Mouse (Mus musculus) neural tube, embryonic 15.5 days (tissue): Measurements from ENCODE around the gene Cacnb4. TPM values are rescaled to one million over a fixed set of nuclear protein-coding genes. Genes with fewer than 3 reads are reported as not detected.
A peak's percentile ranks its signal among the peaks of the same experiment; 100 is the strongest.

Experiments used
- ATAC-seq: fragments of 200-750 bp; cut with Nextera tagmentation; 2 replicates; pipeline ENCODE4 v1.8.0; 2017; ENCODE audit warnings: mild to moderate bottlenecking, moderate TSS enrichment, moderate library complexity; ENCODE audit not compliant: low FRiP score
- H3K27ac ChIP-seq: fragments of 300-500 bp; sonication (generic); replicated peaks from 2 replicates; pipeline ENCODE4 v1.5.1; 2015; ENCODE audit warnings: mild to moderate bottlenecking, inconsistent platforms
- H3K27me3 ChIP-seq: fragments of 300-500 bp; sonication (generic); replicated peaks from 2 replicates; pipeline ENCODE4 v1.6.1; 2015; ENCODE audit warnings: inconsistent platforms
- H3K36me3 ChIP-seq: fragments of 300-500 bp; sonication (generic); 2 replicates; pipeline ENCODE4 v1.6.1; 2015; ENCODE audit warnings: inconsistent platforms
- H3K4me1 ChIP-seq: fragments of 300-500 bp; sonication (generic); 2 replicates; pipeline ENCODE4 v1.6.1; 2015; ENCODE audit warnings: inconsistent platforms
- H3K4me2 ChIP-seq: fragments of 300-500 bp; sonication (generic); 2 replicates; pipeline ENCODE4 v1.6.1; 2015; ENCODE audit warnings: inconsistent platforms, mild to moderate bottlenecking, moderate library complexity
- H3K4me3 ChIP-seq: fragments of 300-500 bp; sonication (generic); replicated peaks from 2 replicates; pipeline ENCODE4 v1.5.1; 2015; ENCODE audit warnings: mild to moderate bottlenecking, inconsistent platforms
- H3K9ac ChIP-seq: fragments of 300-500 bp; sonication (generic); replicated peaks from 2 replicates; pipeline ENCODE4 v1.6.1; 2015; ENCODE audit warnings: mild to moderate bottlenecking, inconsistent platforms
- H3K9me3 ChIP-seq: fragments of 300-500 bp; sonication (generic); replicated peaks from 2 replicates; pipeline ENCODE4 v1.6.1; 2016; ENCODE audit warnings: inconsistent platforms
- WGBS: fragments of 180-500 bp; shearing (Covaris S2); methylation state at CpG from one replicate; pipeline ENCODE4 v1.1.7; 2015; ENCODE audit warnings: mixed read lengths; 5-methylcytosine and 5-hydroxymethylcytosine counted together
- polyA plus RNA-seq: library from polyadenylated mRNA; unstranded; fragments of >200 nt; fragmentation: Nextera tagmentation; extraction: Ambion mirVana; gene quantifications from 2 replicates; pipeline ENCODE4 v1.2.1, GENCODE M21; 2015

The Cacnb4 gene
- polyA plus RNA-seq, 1 experiment from 2014 or later: 14.7 TPM

DNA sequence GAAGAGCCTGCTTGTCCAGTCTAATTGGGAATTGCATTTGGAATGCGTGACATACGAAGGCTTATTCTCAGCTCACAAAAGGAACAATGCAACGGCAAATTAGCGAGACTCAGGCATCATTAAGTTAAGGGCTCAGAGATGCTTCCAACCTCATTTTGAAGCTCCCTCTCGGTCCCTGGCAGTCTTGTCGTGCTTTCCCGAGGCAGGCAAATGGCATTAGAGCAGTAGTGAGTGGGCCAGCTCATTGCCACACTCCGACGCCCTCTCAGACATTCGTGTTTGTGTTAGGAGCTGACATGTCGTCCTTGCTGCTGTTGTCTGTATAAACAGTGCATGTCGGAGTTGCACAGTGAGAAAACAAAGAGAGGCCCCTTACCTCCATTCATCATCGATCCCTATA, 164.8 kb downstream of the Cacnb4 start:
- ATAC-seq: peak; percentile 59; the same call in 1 of the 2 replicates
- Histone ChIP-seq H3K27ac (peak overlapping the region; percentile 69), H3K9ac (no peak overlapping the region), H3K4me2 (peak overlapping the region; percentile 31), H3K9me3 (no peaks in the 10 kb centered on the region), H3K4me1 (peaks cover 14% of the 10 kb centered on the region), H3K36me3 (no peaks in the 10 kb centered on the region), H3K27me3 (no peaks in the 10 kb centered on the region), H3K4me3 (no peak overlapping the region)
- 10% methylated on average over 13 of the region's 13 CpGs for WGBS

DNA sequence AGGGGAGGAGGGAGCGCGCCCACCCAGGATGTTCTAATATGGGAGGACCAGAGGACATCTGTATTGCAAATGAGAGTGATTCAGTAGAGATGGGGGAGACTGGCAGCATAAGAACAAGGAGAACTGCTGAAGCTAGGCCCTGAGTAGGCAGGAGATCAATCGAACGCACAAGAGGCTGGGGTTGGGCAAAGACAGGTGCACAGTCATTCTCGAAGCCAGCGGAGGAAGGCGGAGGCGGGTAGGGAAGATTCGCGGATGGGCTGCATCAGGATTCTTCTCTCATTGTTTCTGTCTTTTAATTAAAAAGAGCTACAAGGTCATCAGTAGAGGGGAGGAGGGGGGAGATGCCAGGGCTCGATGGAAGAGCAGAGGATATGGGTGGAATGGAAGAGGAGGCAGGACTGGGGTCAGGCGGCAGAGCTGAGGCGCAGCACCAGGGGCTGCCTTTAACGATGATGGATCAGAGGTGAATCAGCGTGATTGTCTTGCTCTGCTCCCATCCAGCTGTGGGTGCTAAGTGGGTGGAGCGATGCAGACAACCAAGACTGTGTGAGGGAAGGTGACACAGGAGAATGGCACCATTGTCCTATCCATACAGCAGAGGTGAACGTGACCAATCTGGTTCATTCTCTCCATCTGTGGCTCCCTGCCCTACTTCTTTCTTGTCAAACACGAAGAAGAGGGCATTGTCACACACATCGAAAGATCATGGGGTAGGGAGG, 166.7 kb downstream of the Cacnb4 start:
- H3K36me3 ChIP-seq: no peaks in the 10 kb centered on the region
- 0 out of 2 replicates have a peak, but pooled peaks have one; percentile 27 for ATAC-seq
- H3K9me3 ChIP-seq: no peaks in the 10 kb centered on the region
- peaks cover 14% of the 10 kb centered on the region for H3K4me1 ChIP-seq
- H3K4me2 ChIP-seq: no peak overlapping the region
- no peaks in the 10 kb centered on the region for H3K27me3 ChIP-seq
- 73% methylated on average over 19 of the region's 19 CpGs for whole genome bisulfite sequencing
- H3K4me3 ChIP-seq: no peak overlapping the region
- no peak overlapping the region for H3K27ac ChIP-seq
- H3K9ac ChIP-seq: no peak overlapping the region

- Histone ChIP-seq H3K27me3 (no peaks in the 10 kb centered on the region), H3K4me3 (no peak overlapping the region), H3K9me3 (no peaks in the 10 kb centered on the region), H3K27ac (no peak overlapping the region), H3K4me1 (peaks cover 10% of the 10 kb centered on the region), H3K9ac (no peak overlapping the region), H3K36me3 (no peaks in the 10 kb centered on the region), H3K4me2 (no peak overlapping the region)
- ATAC-seq: no peak
- WGBS: 88% methylated on average over 2 of the region's 2 CpGs
Measured at GRCm38 (mm10) chr2:52505164-52505563, 171.5 kb downstream of the Cacnb4 start.

GRCm38 (mm10) chr2:52504762-52505161, 171.9 kb downstream of the Cacnb4 start:
- 83% methylated on average over 3 of the region's 3 CpGs for WGBS
- no peaks in the 10 kb centered on the region for H3K36me3 ChIP-seq
- no peak overlapping the region for H3K27ac ChIP-seq

GRCm38 (mm10) chr2:52499849-52500262, 176.8 kb downstream of the Cacnb4 start:
- no peaks in the 10 kb centered on the region for H3K36me3 ChIP-seq
- H3K27me3 ChIP-seq: no peaks in the 10 kb centered on the region
- peaks cover 20% of the 10 kb centered on the region for H3K4me1 ChIP-seq
- no peaks in the 10 kb centered on the region for H3K9me3 ChIP-seq
- H3K27ac ChIP-seq: peak overlapping the region; percentile 83
- peak overlapping the region; percentile 9 for H3K4me2 ChIP-seq
- H3K9ac ChIP-seq: no peak overlapping the region
- H3K4me3 ChIP-seq: no peak overlapping the region
- ATAC-seq: peak; percentile 72
- 29% methylated on average over 6 of the region's 6 CpGs for WGBS

More at GRCm38 (mm10) chr2:52504762-52505161, 171.9 kb downstream of the Cacnb4 start:
- Histone ChIP-seq H3K4me2 (no peak overlapping the region), H3K4me3 (no peak overlapping the region), H3K9me3 (no peaks in the 10 kb centered on the region), H3K9ac (no peak overlapping the region), H3K4me1 (peaks cover 10% of the 10 kb centered on the region), H3K27me3 (no peaks in the 10 kb centered on the region)
- no peak for ATAC-seq

- WGBS: 82% methylated on average over 12 of the region's 12 CpGs
- Histone ChIP-seq H3K9me3 (no peaks in the 10 kb centered on the region), H3K9ac (no peak overlapping the region), H3K27me3 (no peaks in the 10 kb centered on the region), H3K27ac (peak overlapping the region; percentile 83), H3K36me3 (no peaks in the 10 kb centered on the region), H3K4me1 (peaks cover 22% of the 10 kb centered on the region), H3K4me2 (no peak overlapping the region), H3K4me3 (no peak overlapping the region)
- ATAC-seq: peak; percentile 27; the same call in 1 of the 2 replicates
Measured at GRCm38 (mm10) chr2:52499101-52499537, 177.5 kb downstream of the Cacnb4 start.

GRCm38 (mm10) chr2:52495097-52495694, 181.4 kb downstream of the Cacnb4 start:
- H3K27ac ChIP-seq: no peak overlapping the region

DNA sequence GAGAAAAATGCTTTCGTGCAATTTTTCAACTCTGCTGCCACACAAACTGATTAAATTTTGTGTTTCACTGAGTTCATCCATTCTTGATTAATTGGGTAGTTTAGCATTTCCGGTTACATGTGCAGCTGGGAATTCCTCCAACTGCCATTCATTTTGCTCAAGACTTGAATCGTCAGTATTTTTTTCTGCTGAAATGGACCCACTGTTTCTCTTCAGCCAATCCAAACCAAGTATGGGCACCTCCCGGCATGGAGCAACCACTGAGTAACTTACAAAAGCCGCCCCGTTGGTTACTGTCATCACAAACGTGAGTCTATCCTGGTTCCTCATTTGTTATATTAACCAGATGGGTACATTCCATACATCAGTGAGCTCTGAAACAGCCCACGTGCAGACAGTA, 182.4 kb downstream of the Cacnb4 start:
- WGBS: 55% methylated on average over 8 of the region's 8 CpGs
- no peak overlapping the region for H3K9ac ChIP-seq

More at GRCm38 (mm10) chr2:52495097-52495694, 181.4 kb downstream of the Cacnb4 start:
- Histone ChIP-seq H3K4me3 (no peak overlapping the region), H3K36me3 (no peaks in the 10 kb centered on the region), H3K4me2 (no peak overlapping the region), H3K9ac (no peak overlapping the region), H3K4me1 (peaks cover 17% of the 10 kb centered on the region), H3K9me3 (no peaks in the 10 kb centered on the region), H3K27me3 (no peaks in the 10 kb centered on the region)
- ATAC-seq: 0 out of 2 replicates have a peak, but pooled peaks have one; percentile 33
- 71% methylated on average over 11 of the region's 11 CpGs for WGBS

GRCm38 (mm10) chr2:52492867-52493266, 183.8 kb downstream of the Cacnb4 start:
- Histone ChIP-seq H3K27me3 (no peaks in the 10 kb centered on the region), H3K9me3 (no peaks in the 10 kb centered on the region), H3K4me3 (no peak overlapping the region), H3K9ac (no peak overlapping the region), H3K27ac (no peak overlapping the region), H3K4me1 (peaks cover 4% of the 10 kb centered on the region), H3K36me3 (no peaks in the 10 kb centered on the region), H3K4me2 (no peak overlapping the region)
- WGBS: 47% methylated on average over 13 of the region's 13 CpGs
- no peak for ATAC-seq

More for the DNA sequence above, 182.4 kb downstream of the Cacnb4 start:
- no peak overlapping the region for H3K27ac ChIP-seq
- no peak overlapping the region for H3K4me3 ChIP-seq
- ATAC-seq: no peak
- no peaks in the 10 kb centered on the region for H3K36me3 ChIP-seq
- H3K4me2 ChIP-seq: no peak overlapping the region
- H3K27me3 ChIP-seq: no peaks in the 10 kb centered on the region
- no peaks in the 10 kb centered on the region for H3K9me3 ChIP-seq
- peaks cover 8% of the 10 kb centered on the region for H3K4me1 ChIP-seq

DNA sequence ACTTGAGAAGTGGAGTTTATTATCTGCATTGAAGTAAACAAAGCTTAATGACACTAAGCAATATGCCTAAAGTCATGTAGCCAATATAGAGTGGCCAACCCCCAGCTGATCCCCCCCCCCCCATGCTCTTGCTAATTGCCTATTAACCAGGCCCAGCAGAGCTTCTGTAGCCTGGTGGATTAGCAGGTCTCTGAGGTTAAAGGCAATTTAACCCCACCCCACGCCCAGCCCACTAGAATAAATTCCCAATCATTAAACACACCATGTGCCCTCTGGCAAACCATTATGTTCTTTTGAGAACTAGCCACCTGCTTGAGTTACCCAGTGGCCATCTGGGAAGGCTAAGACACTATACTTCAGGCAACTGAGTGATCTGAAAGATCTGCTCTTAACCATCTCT, 186.8 kb downstream of the Cacnb4 start:
- no peak for ATAC-seq
- Histone ChIP-seq H3K4me2 (no peak overlapping the region), H3K36me3 (no peaks in the 10 kb centered on the region), H3K27ac (no peak overlapping the region), H3K9ac (no peak overlapping the region), H3K27me3 (no peaks in the 10 kb centered on the region), H3K4me3 (no peak overlapping the region), H3K9me3 (no peaks in the 10 kb centered on the region), H3K4me1 (peaks cover 2% of the 10 kb centered on the region)
- 35% methylated on average over 1 of the region's 1 CpGs for WGBS

- H3K36me3 ChIP-seq: no peaks in the 10 kb centered on the region
- H3K4me2 ChIP-seq: no peak overlapping the region
- no peak overlapping the region for H3K9ac ChIP-seq
- no peak for ATAC-seq
- H3K4me1 ChIP-seq: no peaks in the 10 kb centered on the region
- H3K27me3 ChIP-seq: no peaks in the 10 kb centered on the region
- no peaks in the 10 kb centered on the region for H3K9me3 ChIP-seq
- WGBS: 97% methylated on average over 5 of the region's 5 CpGs
- no peak overlapping the region for H3K27ac ChIP-seq
- H3K4me3 ChIP-seq: no peak overlapping the region
Measured at GRCm38 (mm10) chr2:52483496-52483895, 193.1 kb downstream of the Cacnb4 start.

DNA sequence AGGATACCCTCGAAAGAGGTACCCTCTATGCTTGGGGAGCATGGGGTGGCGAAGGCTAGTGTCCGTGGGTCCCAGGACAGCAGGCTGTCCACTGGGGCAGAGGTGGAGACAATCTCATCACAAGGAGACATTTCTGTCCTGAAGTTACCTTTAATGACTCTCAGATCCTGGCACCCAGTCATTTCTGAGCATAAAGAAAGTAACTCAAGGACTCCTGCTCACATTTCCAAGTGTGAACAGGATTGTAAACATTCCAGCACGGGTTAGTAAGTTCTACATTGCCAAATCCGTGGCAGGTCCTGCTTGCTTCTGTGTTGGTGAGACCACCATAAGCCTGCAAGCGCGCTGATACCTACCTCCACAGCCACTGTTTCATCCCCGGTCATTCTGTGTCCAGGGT, 196.2 kb downstream of the Cacnb4 start:
- Histone ChIP-seq H3K9ac (no peak overlapping the region), H3K27me3 (no peaks in the 10 kb centered on the region), H3K4me2 (no peak overlapping the region), H3K4me1 (no peaks in the 10 kb centered on the region), H3K9me3 (no peaks in the 10 kb centered on the region), H3K27ac (no peak overlapping the region), H3K36me3 (peaks cover 16% of the 10 kb centered on the region), H3K4me3 (no peak overlapping the region)
- no peak for ATAC-seq
- 92% methylated on average over 8 of the region's 8 CpGs for WGBS
